Mouse (Mus musculus) embryonic fibroblast, embryonic 13.5 days (primary cell): ENCODE results near the gene Gpr55. TPM values are rescaled to one million over a fixed set of nuclear protein-coding genes. Genes with fewer than 3 reads are reported as not detected.

Experiments used
- H3K27ac ChIP-seq: 2 replicates; pipeline ENCODE4 v1.5.1; 2012; ENCODE audit warnings: low read length, control low read depth, inconsistent platforms; ENCODE audit not compliant: insufficient read depth
- H3K4me1 ChIP-seq: 2 replicates; pipeline ENCODE4 v1.6.1; 2011; ENCODE audit warnings: low read length; ENCODE audit not compliant: control insufficient read depth, insufficient read depth
- H3K4me3 ChIP-seq: 2 replicates; pipeline ENCODE4 v1.5.1; 2011; ENCODE audit warnings: mild to moderate bottlenecking, control low read depth, low read length; ENCODE audit not compliant: insufficient read depth
- CTCF ChIP-seq: IDR thresholded peaks from 2 replicates; pipeline ENCODE4 v1.5.1; 2011; ENCODE audit warnings: mild to moderate bottlenecking, control low read depth, low read length, moderate library complexity, borderline replicate concordance; ENCODE audit not compliant: insufficient read depth
- POLR2A ChIP-seq: IDR thresholded peaks from 2 replicates; pipeline ENCODE4 v1.6.1; 2011; ENCODE audit warnings: low read depth, mild to moderate bottlenecking, control low read depth, low read length, moderate library complexity
- polyA plus RNA-seq: library from polyadenylated mRNA; stranded (reverse); fragments of >200 nt; gene quantifications from 2 replicates; pipeline ENCODE4 v1.2.4, GENCODE M21; 2011; ENCODE audit warnings: low read depth; ENCODE audit not compliant: missing spikeins, insufficient read length

Gene Gpr55
- polyA plus RNA-seq, 1 experiment, result not detected

DNA sequence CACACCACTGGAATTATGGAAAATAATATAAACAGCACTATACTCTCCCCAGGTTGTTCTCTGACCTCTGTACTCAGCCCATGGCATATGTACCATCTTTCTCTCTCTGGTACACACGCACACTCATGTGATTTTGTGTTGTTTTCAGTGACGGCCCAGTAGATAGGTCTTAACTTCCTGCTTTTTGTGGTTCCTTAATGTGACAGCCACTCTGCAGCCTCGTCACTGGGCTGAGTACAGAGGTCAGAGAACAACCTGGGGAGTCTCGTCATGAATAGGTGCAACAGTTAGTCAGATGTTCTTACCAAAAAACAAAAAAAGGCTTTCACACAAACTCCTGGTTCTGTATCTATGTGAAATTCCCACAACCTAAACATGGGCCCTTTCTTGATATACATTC lies 27.5 kb upstream of the Gpr55 start:
- Histone ChIP-seq H3K4me1 (no peaks in the 10 kb centered on the region), H3K4me3 (no peak overlapping the region), H3K27ac (no peak overlapping the region)
- TF ChIP-seq CTCF, result no peak
- TF ChIP-seq POLR2A, result no peak

GRCm38 (mm10) chr1:85985784-85986183 lies 25.0 kb upstream of the Gpr55 start:
- no peak for TF ChIP-seq CTCF
- no peak for TF ChIP-seq POLR2A
- no peak overlapping the region for H3K27ac ChIP-seq
- H3K4me1 ChIP-seq, result no peaks in the 10 kb centered on the region
- no peak overlapping the region for H3K4me3 ChIP-seq

DNA sequence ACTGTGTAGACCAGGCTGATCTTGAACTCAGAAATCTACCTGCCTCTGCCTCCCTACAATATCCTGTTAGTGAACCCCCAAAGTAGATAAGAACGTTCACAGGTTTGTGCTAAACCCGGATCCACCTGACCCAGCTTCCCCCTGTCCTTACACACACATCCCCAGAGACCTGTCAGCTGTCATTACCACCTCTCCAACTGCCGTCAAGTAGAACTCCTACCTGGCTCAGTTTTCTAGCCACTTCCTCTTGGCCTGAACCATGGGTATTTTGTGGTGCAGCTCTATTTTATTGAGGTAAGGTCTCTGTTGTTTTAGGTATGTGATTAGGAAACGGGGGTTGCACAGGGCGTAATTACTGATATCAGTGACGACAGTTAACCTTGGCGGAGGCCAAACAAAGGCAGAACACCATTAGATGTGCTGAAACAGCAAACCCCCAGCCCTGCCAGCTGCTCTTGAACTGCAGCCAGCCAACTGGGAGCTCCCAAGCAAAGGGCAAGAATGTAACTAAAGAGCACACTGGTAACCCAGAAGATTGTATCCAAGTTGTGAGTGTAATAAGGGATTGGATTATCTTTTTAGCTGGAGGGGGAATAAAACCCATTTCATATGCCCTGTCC lies 21.0 kb upstream of the Gpr55 start:
- no peak overlapping the region for H3K27ac ChIP-seq
- TF ChIP-seq CTCF, result no peak
- H3K4me3 ChIP-seq, result no peak overlapping the region
- H3K4me1 ChIP-seq, result no peaks in the 10 kb centered on the region

DNA sequence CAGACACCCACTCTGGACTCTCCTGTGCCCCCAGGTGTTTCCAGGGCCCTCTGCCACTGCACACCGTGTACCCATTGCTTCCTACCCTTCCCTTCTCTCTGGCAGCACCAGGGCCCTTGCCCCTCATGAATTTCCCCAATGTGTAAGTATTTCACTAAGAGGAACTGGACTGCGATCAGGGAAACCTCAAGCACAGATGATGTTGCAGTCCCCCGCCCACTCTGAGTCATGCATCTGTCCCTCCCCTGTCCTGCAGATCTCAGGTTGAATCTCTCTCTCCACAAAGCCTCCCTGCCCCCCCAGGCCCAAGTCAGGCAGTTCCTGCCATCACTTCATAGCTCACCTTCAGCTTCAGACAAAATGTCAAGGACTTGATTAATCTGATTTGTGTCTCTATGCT lies 16.9 kb upstream of the Gpr55 start:
- no peaks in the 10 kb centered on the region for H3K4me1 ChIP-seq
- H3K4me3 ChIP-seq, result no peak overlapping the region
- TF ChIP-seq CTCF (no peak), POLR2A (no peak)
- no peak overlapping the region for H3K27ac ChIP-seq

- no peak overlapping the region for H3K4me3 ChIP-seq
- TF ChIP-seq POLR2A (no peak), CTCF (no peak)
- H3K4me1 ChIP-seq, result no peaks in the 10 kb centered on the region
- H3K27ac ChIP-seq, result no peak overlapping the region
These were observed 12.7 kb upstream of the Gpr55 start for GRCm38 (mm10) chr1:85973468-85973877.

DNA sequence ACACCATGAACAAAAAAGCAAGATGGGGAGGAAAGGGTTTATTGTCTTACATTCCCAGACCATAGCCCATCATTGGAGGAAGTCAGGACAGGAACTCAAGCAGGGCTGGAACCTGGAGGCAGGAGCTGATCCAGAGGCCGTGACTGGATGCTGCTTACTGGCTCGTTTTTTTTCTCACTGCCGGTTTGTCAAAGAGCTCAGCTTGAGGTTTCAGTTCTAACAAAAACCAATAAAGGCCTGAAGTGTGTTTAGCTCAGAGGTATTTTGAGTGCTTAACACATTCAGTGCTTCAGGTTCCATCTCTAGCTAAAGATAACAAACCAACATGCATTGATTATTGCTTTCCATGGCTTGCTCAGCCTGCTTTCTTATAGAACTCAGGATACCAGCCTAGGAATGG lies 11.5 kb upstream of the Gpr55 start:
- no peak overlapping the region for H3K4me3 ChIP-seq
- H3K4me1 ChIP-seq, result no peaks in the 10 kb centered on the region
- TF ChIP-seq POLR2A (no peak), CTCF (no peak)
- H3K27ac ChIP-seq, result no peak overlapping the region

DNA sequence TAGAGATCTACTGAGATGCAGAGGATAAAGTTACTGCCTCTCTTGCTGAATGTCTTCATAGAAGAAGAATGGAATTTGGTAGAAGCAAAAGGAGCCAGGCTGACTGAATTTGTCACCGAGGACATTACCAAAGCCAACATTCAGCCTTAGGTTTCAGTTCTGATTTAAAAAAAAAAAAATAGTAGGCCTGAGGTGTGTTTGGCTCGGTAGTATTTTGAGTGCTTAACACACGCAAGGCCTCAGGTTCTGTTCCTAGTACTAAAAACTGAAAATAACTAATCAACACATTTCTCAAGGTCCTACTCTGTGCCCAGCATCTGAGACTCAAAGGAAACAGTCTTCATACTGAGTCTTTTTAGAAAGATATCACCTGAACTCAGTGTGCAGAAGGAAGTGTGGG lies 10.3 kb upstream of the Gpr55 start:
- H3K4me1 ChIP-seq, result no peaks in the 10 kb centered on the region
- no peak overlapping the region for H3K4me3 ChIP-seq
- no peak overlapping the region for H3K27ac ChIP-seq
- no peak for TF ChIP-seq CTCF
- TF ChIP-seq POLR2A, result no peak

DNA sequence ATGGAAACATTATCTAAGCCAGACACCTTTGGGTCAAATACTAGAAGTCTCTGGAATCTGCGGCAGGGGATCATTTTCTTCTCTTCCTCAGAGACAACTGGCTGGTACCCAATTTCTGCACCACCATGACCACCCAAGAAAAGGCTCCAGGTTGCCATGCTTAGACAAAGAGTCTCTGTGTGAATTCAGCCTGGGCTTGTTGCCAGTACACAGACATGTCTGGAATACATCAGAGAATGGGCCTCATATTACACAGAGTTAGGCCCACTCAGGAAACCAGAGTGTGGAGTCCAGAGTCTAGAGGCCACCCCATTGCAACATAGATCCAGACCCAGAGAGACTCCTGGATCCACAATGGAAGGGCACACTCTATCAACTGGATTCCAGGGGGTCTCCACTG lies 8.7 kb upstream of the Gpr55 start:
- TF ChIP-seq CTCF (no peak), POLR2A (no peak)
- Histone ChIP-seq H3K4me3 (no peak overlapping the region), H3K4me1 (no peaks in the 10 kb centered on the region), H3K27ac (no peak overlapping the region)

DNA sequence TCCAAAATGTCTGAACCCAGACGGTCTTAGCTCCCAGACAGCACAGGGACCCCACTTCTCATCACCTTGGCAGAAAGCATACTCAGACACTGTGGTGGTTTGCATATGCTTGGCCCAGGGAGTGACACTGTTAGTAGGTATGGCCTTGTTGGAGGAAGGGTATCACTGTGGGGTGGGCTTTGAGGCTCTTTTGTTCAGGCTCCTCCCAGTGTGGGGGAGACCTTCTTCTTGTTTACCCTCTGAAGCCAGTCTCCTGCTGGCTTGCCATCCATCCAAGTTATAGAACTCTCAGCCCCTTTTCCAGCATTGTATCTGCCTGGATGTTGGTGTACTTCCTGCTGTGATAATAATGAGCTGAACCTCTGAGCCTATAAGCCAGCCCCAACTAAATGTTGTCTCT lies 8.3 kb upstream of the Gpr55 start:
- H3K4me3 ChIP-seq, result no peak overlapping the region
- no peak overlapping the region for H3K27ac ChIP-seq
- H3K4me1 ChIP-seq, result no peaks in the 10 kb centered on the region
- TF ChIP-seq CTCF (no peak), POLR2A (no peak)

- TF ChIP-seq POLR2A (no peak), CTCF (no peak)
- Histone ChIP-seq H3K4me3 (no peak overlapping the region), H3K27ac (no peak overlapping the region), H3K4me1 (no peaks in the 10 kb centered on the region)
These were observed 5.0 kb upstream of the Gpr55 start for GRCm38 (mm10) chr1:85965856-85966255.

GRCm38 (mm10) chr1:85962081-85962480 lies 1.3 kb upstream of the Gpr55 start:
- no peak for TF ChIP-seq CTCF
- TF ChIP-seq POLR2A, result no peak
- Histone ChIP-seq H3K4me1 (no peaks in the 10 kb centered on the region), H3K4me3 (no peak overlapping the region), H3K27ac (no peak overlapping the region)
